Mouse (Mus musculus) cerebellum, adult 2 months (tissue): Measurements from ENCODE around the gene Kiss1r.

Experiments used
- CTCF ChIP-seq: fragments of 200-500 bp; IDR thresholded peaks from 2 replicates; pipeline ENCODE4 v1.5.1; 2011; ENCODE audit warnings: low read depth, mild to moderate bottlenecking, control low read depth, low read length, moderate library complexity, borderline replicate concordance; ENCODE audit not compliant: insufficient read depth
- POLR2A ChIP-seq: fragments of 200-500 bp; IDR thresholded peaks from 2 replicates; pipeline ENCODE4 v1.6.1; 2011; ENCODE audit warnings: low read length, control low read depth, borderline replicate concordance; ENCODE audit not compliant: insufficient read depth

DNA sequence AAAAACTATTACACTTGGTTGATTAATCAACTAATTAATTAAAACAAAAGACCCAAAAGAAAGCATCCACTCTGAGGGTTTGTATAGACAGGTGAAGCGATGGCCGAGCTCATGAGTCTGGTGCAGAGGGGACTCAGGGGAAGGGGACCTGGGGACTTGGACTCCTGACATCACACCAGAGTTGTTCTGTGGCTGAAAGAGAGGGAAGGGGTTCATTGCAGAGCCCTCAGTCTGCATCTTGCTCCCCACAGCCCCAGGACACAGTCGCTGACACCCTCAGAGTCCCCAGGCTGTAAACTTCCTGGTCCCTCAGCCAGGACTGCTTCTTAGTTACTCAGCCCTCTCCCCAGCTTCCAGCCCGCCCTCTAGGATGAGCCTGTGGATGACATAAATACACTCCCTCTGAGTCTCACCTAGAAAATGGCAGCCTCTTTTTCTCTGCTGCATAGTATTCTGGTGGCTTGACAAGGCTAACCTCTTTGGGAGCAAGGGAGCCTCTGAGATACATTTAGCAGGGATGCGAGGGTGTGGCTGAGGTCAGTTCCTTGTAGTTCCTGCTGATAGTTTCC is 845 bp downstream of the Kiss1r start:
- no peak for TF ChIP-seq CTCF
- no peak for TF ChIP-seq POLR2A
